Mouse (Mus musculus): ENCODE results near the gene Zdhhc8. TPM values are rescaled to one million over a fixed set of nuclear protein-coding genes. Genes with fewer than 3 reads are reported as not detected.

Zdhhc8 gene
- polyA plus RNA-seq, 1 experiment from 2014 or later = 9.3 TPM

DNA sequence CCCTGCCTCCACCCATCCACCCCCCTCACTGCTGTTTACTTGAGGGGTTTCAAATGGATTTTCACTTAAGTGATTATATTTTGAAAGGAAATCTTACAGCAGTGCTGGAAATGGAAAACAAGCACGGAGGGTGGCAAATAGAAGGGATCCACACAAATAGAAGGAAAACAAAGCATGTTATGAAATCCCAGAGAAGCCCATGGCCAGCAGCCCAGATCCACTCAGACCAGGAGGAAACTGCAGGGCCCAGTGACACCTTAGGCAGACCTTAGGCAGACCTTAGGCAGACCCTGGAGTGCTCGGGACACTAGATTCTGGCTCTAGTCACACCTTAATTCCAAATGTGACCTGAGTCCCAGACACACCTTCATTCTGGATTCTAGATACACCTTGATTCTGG, 43.9 kb downstream of the Zdhhc8 start:
- Histone ChIP-seq H3K27ac (ENCODE audit: low read length) (no peak overlapping the region), H3K9me3 (ENCODE audit: control insufficient read depth, low read length) (no peaks in the 10 kb centered on the region), H3K9ac (ENCODE audit: low read length) (no peak overlapping the region), H3K27me3 (ENCODE audit: control insufficient read depth, insufficient read depth, low read depth, low read length) (no peaks in the 10 kb centered on the region), H3K4me2 (ENCODE audit: low read depth, low read length) (no peak overlapping the region), H3K36me3 (ENCODE audit: control insufficient read depth, insufficient read depth, low read length) (no peaks in the 10 kb centered on the region), H3K4me3 (ENCODE audit: low read length) (no peak overlapping the region), H3K4me1 (replicated peaks; ENCODE audit: control insufficient read depth, insufficient read depth, low read length) (peaks cover 5% of the 10 kb centered on the region; the same call in 1 of the 2 replicates)
- 64% methylated on average over 2 of the region's 2 CpGs for WGBS
- ATAC-seq (ENCODE audit: low read depth) = no peak

DNA sequence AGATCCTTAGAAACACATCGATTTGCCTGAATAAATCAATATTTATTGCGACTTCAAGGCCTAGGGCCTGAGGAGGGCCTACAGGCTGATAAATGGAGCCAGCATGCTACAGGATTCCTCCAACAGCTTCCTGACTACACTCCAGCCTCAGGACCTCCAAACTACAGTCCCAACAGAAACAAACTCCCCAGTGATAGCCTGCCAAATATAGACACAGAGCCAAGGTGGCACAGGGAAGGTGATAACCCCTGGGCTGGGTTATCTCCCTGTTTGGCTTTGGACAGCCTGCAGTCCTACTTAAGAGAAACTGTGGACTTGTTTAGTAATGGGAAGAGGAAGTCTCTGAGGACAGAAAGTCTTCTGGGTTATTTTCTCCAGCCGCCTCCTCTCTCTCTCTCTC, 47.7 kb downstream of the Zdhhc8 start:
- no peak overlapping the region for H3K4me3 ChIP-seq (ENCODE audit: low read length)
- H3K27me3 ChIP-seq (ENCODE audit: control insufficient read depth, insufficient read depth, low read depth, low read length) = no peaks in the 10 kb centered on the region
- H3K4me2 ChIP-seq (ENCODE audit: low read depth, low read length) = no peak overlapping the region
- ATAC-seq (ENCODE audit: low read depth) = no peak
- H3K9me3 ChIP-seq (ENCODE audit: control insufficient read depth, low read length) = no peaks in the 10 kb centered on the region
- no peak overlapping the region for H3K27ac ChIP-seq (ENCODE audit: low read length)
- no peak overlapping the region for H3K9ac ChIP-seq (ENCODE audit: low read length)
- WGBS = 67% methylated on average over 3 of the region's 3 CpGs
- no peaks in the 10 kb centered on the region for H3K36me3 ChIP-seq (ENCODE audit: control insufficient read depth, insufficient read depth, low read length)
- no peaks in the 10 kb centered on the region for H3K4me1 ChIP-seq (replicated peaks; ENCODE audit: control insufficient read depth, insufficient read depth, low read length)

DNA sequence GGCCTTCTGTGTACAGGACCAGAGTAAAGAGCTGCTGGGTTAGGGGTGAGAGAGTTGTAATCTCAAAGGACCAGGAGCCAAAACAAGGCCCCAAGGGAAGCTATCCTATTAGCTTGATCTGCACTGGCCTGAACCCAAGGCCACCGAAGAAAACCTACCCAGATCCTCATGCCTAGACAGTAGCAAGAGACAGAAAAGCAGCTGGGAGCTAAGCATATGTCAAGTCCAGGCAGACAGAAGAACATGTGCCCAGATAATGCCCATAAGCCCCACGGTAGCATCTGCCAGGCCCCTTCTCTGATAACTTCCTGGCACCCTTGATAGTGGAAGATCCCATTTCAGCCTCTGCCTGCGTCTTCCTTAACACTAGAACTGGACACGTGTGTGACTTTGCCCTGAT, 48.1 kb downstream of the Zdhhc8 start:
- no peak for ATAC-seq (ENCODE audit: low read depth)
- 61% methylated on average over 4 of the region's 4 CpGs for WGBS
- H3K9ac ChIP-seq (ENCODE audit: low read length) = no peak overlapping the region
- H3K9me3 ChIP-seq (ENCODE audit: control insufficient read depth, low read length) = no peaks in the 10 kb centered on the region
- no peaks in the 10 kb centered on the region for H3K4me1 ChIP-seq (replicated peaks; ENCODE audit: control insufficient read depth, insufficient read depth, low read length)
- no peaks in the 10 kb centered on the region for H3K27me3 ChIP-seq (ENCODE audit: control insufficient read depth, insufficient read depth, low read depth, low read length)
- H3K27ac ChIP-seq (ENCODE audit: low read length) = no peak overlapping the region
- no peaks in the 10 kb centered on the region for H3K36me3 ChIP-seq (ENCODE audit: control insufficient read depth, insufficient read depth, low read length)
- no peak overlapping the region for H3K4me3 ChIP-seq (ENCODE audit: low read length)
- no peak overlapping the region for H3K4me2 ChIP-seq (ENCODE audit: low read depth, low read length)

DNA sequence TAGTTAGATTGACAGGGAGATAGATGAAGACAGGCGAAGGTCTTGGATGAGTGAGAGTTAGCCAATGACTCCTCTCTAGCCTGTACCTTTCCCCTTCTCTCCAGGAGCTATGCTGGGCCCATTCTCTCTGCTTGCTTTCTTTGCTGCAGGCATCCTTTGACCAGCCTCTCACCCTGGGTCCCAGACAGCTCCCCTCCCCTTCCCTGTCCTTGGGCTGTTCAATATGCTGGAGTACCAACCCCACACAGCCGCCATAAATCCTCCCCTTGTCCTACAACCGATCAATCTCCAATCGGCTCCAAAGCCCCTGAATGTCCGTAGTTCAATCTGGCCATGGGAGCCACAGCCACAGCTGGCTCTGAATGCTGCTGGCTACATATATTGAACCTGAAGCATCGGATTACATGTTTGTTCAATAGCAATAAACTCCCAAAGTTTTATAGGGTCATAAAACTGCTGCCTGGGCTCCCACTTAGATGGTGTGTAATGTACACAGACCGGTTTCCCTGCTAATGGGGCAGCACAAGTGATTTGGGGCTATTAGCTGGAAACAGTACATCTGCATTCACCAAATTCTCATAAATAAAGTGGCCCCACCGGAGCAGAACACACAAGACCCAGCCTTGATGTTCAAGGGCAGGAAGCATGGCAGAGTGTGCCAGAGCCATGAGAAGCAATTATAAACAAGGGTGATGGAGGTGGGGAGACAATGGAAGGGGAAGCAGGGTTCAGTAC, 49.1 kb downstream of the Zdhhc8 start:
- Histone ChIP-seq H3K4me1 (replicated peaks; ENCODE audit: control insufficient read depth, insufficient read depth, low read length) (no peaks in the 10 kb centered on the region), H3K36me3 (ENCODE audit: control insufficient read depth, insufficient read depth, low read length) (no peaks in the 10 kb centered on the region), H3K4me2 (ENCODE audit: low read depth, low read length) (no peak overlapping the region), H3K4me3 (ENCODE audit: low read length) (no peak overlapping the region), H3K9ac (ENCODE audit: low read length) (no peak overlapping the region), H3K9me3 (ENCODE audit: control insufficient read depth, low read length) (no peaks in the 10 kb centered on the region), H3K27ac (ENCODE audit: low read length) (no peak overlapping the region), H3K27me3 (ENCODE audit: control insufficient read depth, insufficient read depth, low read depth, low read length) (no peaks in the 10 kb centered on the region)
- no peak for ATAC-seq (ENCODE audit: low read depth)
- 72% methylated on average over 8 of the region's 8 CpGs for WGBS

DNA sequence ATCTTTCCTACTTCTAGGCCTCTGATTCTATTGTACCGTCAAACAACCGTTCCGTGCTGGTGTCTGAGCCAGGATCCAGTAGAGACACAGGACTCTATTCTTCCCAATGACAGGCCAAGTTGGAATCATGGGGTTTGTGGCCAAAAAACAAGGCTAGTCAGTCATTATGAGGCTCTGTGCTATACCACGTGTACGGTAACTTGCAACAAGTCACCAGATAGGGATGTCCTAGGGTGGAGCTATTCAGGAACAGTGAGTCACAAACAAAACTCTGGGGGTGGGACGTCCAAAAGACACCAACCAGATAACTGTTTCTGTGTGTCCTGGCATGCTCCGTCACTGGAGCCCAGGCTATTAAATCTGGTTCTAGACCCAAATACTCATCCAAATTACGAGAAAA, 52.2 kb downstream of the Zdhhc8 start:
- Histone ChIP-seq H3K4me1 (replicated peaks; ENCODE audit: control insufficient read depth, insufficient read depth, low read length) (0 out of 2 replicates have a peak, but pooled peaks cover 2% of the 10 kb centered on the region), H3K27me3 (ENCODE audit: control insufficient read depth, insufficient read depth, low read depth, low read length) (no peaks in the 10 kb centered on the region), H3K27ac (ENCODE audit: low read length) (no peak overlapping the region), H3K4me3 (ENCODE audit: low read length) (no peak overlapping the region), H3K9ac (ENCODE audit: low read length) (no peak overlapping the region), H3K9me3 (ENCODE audit: control insufficient read depth, low read length) (no peaks in the 10 kb centered on the region), H3K4me2 (ENCODE audit: low read depth, low read length) (no peak overlapping the region), H3K36me3 (ENCODE audit: control insufficient read depth, insufficient read depth, low read length) (no peaks in the 10 kb centered on the region)
- WGBS = 79% methylated on average over 8 of the region's 8 CpGs
- no peak for ATAC-seq (ENCODE audit: low read depth)

DNA sequence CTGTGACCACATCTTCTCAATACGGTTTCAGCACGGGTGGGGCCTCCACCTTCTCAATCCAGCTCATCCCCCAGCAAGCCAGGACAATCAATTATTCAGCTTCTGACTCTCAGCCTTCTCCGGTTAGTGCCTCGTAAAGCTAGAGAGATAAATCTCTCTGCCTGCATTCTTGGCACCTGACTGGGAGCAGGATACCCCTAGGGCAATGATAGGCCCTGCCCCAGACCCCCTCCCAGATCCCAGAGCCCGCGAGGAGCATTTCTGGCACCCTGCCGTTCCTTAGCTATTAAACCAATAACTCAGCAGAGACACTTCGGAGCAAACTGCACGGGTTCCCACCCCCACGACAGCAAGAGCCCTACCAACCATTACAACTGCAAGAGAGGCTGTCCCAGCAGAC, 53.5 kb downstream of the Zdhhc8 start:
- Histone ChIP-seq H3K27me3 (ENCODE audit: control insufficient read depth, insufficient read depth, low read depth, low read length) (no peaks in the 10 kb centered on the region), H3K27ac (ENCODE audit: low read length) (no peak overlapping the region), H3K4me1 (replicated peaks; ENCODE audit: control insufficient read depth, insufficient read depth, low read length) (0 out of 2 replicates have a peak, but pooled peaks cover 2% of the 10 kb centered on the region), H3K9ac (ENCODE audit: low read length) (no peak overlapping the region), H3K4me3 (ENCODE audit: low read length) (no peak overlapping the region), H3K4me2 (ENCODE audit: low read depth, low read length) (no peak overlapping the region), H3K36me3 (ENCODE audit: control insufficient read depth, insufficient read depth, low read length) (no peaks in the 10 kb centered on the region), H3K9me3 (ENCODE audit: control insufficient read depth, low read length) (no peaks in the 10 kb centered on the region)
- WGBS = 37% methylated on average over 10 of the region's 10 CpGs
- ATAC-seq (ENCODE audit: low read depth) = no peak

DNA sequence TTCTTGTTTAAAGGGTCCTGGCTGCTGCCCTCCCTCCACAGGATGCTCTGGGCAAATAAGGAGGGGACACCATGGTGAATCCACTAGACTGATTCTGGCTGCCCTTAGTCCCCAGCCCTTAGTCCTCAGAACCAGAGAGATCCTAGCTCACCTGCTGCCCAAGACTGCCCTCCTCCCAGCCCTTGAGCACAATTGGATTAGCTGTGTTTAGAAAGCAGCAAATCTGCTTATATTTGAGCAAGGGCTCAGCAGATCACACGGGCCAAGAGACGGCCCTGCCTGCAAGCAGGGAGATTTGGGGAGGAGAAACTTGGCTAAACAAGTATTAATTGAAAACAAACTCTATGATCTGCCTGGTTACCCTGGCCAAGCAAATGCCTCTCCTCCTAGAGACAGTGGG, 55.3 kb downstream of the Zdhhc8 start:
- H3K4me2 ChIP-seq (ENCODE audit: low read depth, low read length) = no peak overlapping the region
- no peak for ATAC-seq (ENCODE audit: low read depth)
- H3K36me3 ChIP-seq (ENCODE audit: control insufficient read depth, insufficient read depth, low read length) = no peaks in the 10 kb centered on the region
- no peak overlapping the region for H3K9ac ChIP-seq (ENCODE audit: low read length)
- no peak overlapping the region for H3K27ac ChIP-seq (ENCODE audit: low read length)
- no peak overlapping the region for H3K4me3 ChIP-seq (ENCODE audit: low read length)
- no peaks in the 10 kb centered on the region for H3K9me3 ChIP-seq (ENCODE audit: control insufficient read depth, low read length)
- 0 out of 2 replicates have a peak, but pooled peaks cover 2% of the 10 kb centered on the region for H3K4me1 ChIP-seq (replicated peaks; ENCODE audit: control insufficient read depth, insufficient read depth, low read length)
- no peaks in the 10 kb centered on the region for H3K27me3 ChIP-seq (ENCODE audit: control insufficient read depth, insufficient read depth, low read depth, low read length)
- 7% methylated on average over 2 of the region's 2 CpGs for WGBS

DNA sequence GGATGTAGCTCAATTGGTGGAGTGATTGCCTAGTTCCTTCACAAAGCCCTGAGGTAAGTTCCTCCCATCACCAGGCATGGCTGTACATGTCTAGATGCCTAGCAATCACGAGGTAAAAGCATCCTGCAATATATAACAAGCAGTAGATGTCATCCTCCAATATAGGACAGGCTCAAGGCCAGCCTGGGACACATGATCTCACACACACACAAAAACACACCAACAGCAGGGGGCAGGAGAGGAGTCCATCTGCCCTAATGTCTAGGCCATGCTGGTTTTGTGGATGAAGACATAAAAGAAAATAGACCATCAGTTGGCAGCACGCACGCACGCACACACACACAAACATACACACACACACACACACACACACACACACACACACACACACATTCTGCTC, 58.2 kb downstream of the Zdhhc8 start:
- Histone ChIP-seq H3K27me3 (ENCODE audit: control insufficient read depth, insufficient read depth, low read depth, low read length) (peaks cover 2% of the 10 kb centered on the region; the same call in 1 of the 2 replicates), H3K4me2 (ENCODE audit: low read depth, low read length) (no peak overlapping the region), H3K36me3 (ENCODE audit: control insufficient read depth, insufficient read depth, low read length) (no peaks in the 10 kb centered on the region), H3K4me3 (ENCODE audit: low read length) (no peak overlapping the region), H3K27ac (ENCODE audit: low read length) (no peak overlapping the region), H3K9ac (ENCODE audit: low read length) (no peak overlapping the region), H3K4me1 (replicated peaks; ENCODE audit: control insufficient read depth, insufficient read depth, low read length) (0 out of 2 replicates have a peak, but pooled peaks cover 2% of the 10 kb centered on the region), H3K9me3 (ENCODE audit: control insufficient read depth, low read length) (no peaks in the 10 kb centered on the region)
- ATAC-seq (ENCODE audit: low read depth) = no peak
- 72% methylated on average over 4 of the region's 4 CpGs for WGBS

DNA sequence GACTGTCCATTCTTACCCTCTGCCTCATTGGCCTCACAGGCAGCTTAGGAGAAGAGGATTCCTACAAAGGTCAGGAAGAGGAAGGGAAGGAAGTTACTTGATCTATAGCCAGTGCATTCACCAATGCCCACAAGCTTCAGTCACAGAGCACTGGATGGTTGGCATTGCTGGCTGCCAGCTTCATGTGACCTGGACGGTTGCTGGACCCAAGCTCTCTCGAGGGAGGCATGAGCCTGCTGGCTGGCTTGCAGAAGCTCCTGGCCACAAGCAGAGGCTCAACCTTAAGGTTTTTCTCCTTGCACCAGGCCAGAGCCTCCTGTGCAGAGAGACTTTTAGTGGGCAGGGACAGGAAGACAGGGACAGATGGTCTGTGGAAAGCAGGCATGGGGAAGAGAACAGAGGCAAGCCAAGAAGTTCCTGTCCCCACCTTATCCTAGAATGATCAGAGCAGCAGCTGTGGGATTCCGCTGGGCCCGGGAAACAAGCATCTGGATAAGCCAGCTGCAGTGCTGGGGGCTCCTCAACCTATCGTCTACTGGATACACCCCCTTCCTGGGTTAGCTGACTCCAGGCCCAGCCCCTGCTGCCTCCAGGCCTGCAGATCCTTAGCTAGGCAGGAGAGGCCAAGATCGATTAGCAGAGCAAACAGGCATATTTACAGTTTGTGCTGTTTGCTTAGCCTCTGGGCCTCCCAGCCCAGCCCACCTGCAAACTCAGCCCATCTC, 59.0 kb downstream of the Zdhhc8 start:
- 0 out of 2 replicates have a peak, but pooled peaks cover 2% of the 10 kb centered on the region for H3K4me1 ChIP-seq (replicated peaks; ENCODE audit: control insufficient read depth, insufficient read depth, low read length)
- H3K9ac ChIP-seq (ENCODE audit: low read length) = no peak overlapping the region
- H3K4me2 ChIP-seq (ENCODE audit: low read depth, low read length) = no peak overlapping the region
- H3K4me3 ChIP-seq (ENCODE audit: low read length) = no peak overlapping the region
- WGBS = 28% methylated on average over 6 of the region's 6 CpGs
- H3K27ac ChIP-seq (ENCODE audit: low read length) = no peak overlapping the region
- no peaks in the 10 kb centered on the region for H3K36me3 ChIP-seq (ENCODE audit: control insufficient read depth, insufficient read depth, low read length)
- peaks cover 3% of the 10 kb centered on the region; the same call in 1 of the 2 replicates for H3K27me3 ChIP-seq (ENCODE audit: control insufficient read depth, insufficient read depth, low read depth, low read length)
- ATAC-seq (ENCODE audit: low read depth) = no peak
- no peaks in the 10 kb centered on the region for H3K9me3 ChIP-seq (ENCODE audit: control insufficient read depth, low read length)
